Mouse (Mus musculus): ENCODE results near the gene Fhl3. TPM values are rescaled to one million over a fixed set of nuclear protein-coding genes. Genes with fewer than 3 reads are reported as not detected.
A peak's percentile ranks its signal among the peaks of the same experiment; 100 is the strongest.
"Not testable (repeated sequence)": the region's sequence is repeated elsewhere in the genome, so short reads cannot be mapped to it uniquely, and the experiment has no call there.

Gene Fhl3
- polyA plus RNA-seq, 1 experiment from 2014 or later: 3.9 TPM

DNA sequence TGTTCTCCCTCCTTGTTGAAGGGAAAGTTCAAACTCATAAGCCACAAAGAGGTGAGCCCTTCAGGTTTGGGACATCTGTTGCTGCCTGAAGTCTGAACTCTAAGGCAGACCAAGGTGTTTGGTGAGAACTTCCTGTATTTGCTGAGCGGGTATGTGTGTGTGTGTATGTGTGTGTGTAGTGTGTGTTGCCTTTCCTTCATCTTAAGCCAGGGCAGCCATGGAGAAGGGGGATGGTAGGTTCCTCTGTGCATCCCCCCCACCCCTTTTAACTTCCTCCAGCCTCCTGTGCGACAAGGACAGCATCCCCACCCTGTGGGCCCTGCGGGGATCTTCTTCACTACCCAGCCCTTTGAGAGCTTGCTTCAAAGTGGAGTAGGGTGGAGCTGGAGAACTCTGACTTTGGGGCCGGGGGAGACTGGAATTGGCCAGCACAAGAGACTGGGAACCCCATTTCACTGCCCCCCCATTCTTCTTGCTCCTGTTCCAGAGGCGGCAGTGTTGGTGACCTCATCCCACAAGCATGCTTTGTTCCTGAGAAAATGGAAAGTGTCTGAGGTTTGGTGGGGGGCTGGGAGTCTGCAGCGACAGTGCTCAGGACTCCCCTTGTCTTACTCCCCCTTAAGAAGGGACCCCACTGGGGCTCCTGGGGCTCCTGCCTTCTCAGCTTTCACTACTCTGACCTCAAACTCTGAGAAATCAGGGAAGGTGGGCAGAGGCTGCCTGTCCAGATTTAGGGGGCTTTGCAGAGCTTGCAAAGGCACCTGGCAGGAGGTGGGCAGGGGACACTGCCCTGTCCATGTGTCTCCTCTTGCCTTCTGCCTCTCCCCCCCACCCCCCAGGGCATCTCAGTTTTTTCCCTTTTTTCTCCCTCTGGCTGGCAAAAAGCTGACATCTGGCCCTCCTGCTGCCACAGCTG, 3.6 kb downstream of the Fhl3 start:
- H3K9ac ChIP-seq (ENCODE audit: low read length): peak overlapping the region; percentile 42
- 10% methylated on average over 6 of the region's 6 CpGs for WGBS
- DNase-seq (ENCODE audit: low spot score, missing footprints) (peak; percentile 93), ATAC-seq (ENCODE audit: low FRiP score) (no peak)
- no peak overlapping the region for H3K4me3 ChIP-seq (ENCODE audit: low read depth, low read length)
- H3K4me1 ChIP-seq (ENCODE audit: control insufficient read depth, insufficient read depth, low read length): peaks cover 53% of the 10 kb centered on the region
- peak overlapping the region; percentile 65 for H3K27ac ChIP-seq (ENCODE audit: low read depth, low read length)
- H3K27me3 ChIP-seq (ENCODE audit: control insufficient read depth, insufficient read depth, low read length): no peaks in the 10 kb centered on the region; the same call in none of the 2 replicates
- H3K4me2 ChIP-seq: peak overlapping the region; percentile 29
- no peaks in the 10 kb centered on the region for H3K9me3 ChIP-seq (ENCODE audit: control insufficient read depth, low read length)
- no peaks in the 10 kb centered on the region for H3K36me3 ChIP-seq (ENCODE audit: control insufficient read depth, insufficient read depth, low read length)

DNA sequence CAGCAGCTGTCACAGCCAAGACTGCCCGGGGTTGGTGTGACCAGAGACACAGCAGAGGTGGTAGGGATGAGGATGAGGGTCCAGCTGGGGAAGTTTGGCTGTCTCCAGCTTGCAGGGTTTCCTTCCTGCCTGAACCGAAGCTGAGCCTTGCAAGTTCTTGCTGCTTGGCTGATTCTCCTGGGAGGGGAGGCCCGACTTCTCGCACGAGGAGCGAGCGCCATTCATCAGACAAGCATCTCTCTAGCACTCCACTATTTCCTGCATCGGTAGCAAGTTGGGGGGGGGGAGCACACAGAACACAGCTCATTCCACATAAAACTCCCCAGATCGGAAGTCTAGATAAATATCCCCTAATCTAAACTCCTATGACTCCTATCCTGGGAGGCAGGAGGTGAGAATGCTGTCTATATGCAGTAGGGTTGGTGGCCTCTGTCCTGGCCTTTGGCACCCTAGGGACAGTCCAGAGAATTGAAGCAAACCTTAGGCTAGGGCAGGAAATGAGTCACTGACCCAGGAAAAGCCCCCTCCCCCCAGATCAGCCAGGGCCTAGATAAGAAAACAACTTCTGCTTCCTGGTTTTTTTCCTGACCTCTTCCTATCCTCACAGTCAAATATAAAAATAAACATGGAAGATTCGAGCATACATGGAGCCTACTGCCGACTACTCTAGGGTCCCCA, 4.4 kb downstream of the Fhl3 start:
- DNase-seq (ENCODE audit: low spot score, missing footprints) (peak; percentile 87), ATAC-seq (ENCODE audit: low FRiP score) (no peak)
- Histone ChIP-seq H3K9ac (ENCODE audit: low read length) (peak overlapping the region; percentile 42), H3K9me3 (ENCODE audit: control insufficient read depth, low read length) (no peaks in the 10 kb centered on the region), H3K27me3 (ENCODE audit: control insufficient read depth, insufficient read depth, low read length) (peaks cover 2% of the 10 kb centered on the region), H3K4me2 (peak overlapping the region; percentile 29), H3K4me3 (ENCODE audit: low read depth, low read length) (no peak overlapping the region), H3K4me1 (ENCODE audit: control insufficient read depth, insufficient read depth, low read length) (peaks cover 55% of the 10 kb centered on the region), H3K36me3 (ENCODE audit: control insufficient read depth, insufficient read depth, low read length) (no peaks in the 10 kb centered on the region), H3K27ac (ENCODE audit: low read depth, low read length) (peak overlapping the region; percentile 65)
- 20% methylated on average over 11 of the region's 11 CpGs for WGBS

DNA sequence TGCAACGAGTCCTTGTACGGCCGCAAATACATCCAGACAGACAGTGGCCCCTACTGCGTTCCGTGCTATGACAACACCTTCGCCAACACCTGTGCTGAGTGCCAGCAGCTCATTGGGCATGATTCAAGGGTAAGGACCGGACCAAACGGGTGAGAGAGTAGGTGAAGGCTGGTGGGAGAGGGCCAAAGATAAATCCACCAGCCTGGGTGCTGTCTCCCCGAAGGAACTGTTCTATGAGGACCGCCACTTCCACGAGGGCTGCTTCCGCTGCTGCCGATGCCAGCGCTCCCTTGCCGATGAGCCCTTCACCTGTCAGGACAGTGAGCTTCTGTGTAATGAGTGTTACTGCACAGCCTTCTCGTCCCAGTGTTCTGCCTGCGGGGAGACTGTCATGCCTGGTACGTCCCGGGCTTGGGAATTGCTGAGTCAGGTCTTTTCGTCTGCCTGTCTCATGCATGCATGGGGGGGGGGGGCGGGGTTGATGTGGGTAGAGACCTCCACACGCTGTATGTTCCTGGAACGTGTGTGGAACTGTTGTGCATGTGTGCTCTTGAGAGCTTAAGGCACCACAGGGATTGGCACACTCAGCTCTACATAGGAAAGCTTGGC, 5.3 kb downstream of the Fhl3 start:
- Histone ChIP-seq H3K9ac (ENCODE audit: low read length) (no peak overlapping the region), H3K27ac (ENCODE audit: low read depth, low read length) (no peak overlapping the region), H3K4me1 (ENCODE audit: control insufficient read depth, insufficient read depth, low read length) (peaks cover 55% of the 10 kb centered on the region), H3K9me3 (ENCODE audit: control insufficient read depth, low read length) (no peaks in the 10 kb centered on the region), H3K36me3 (ENCODE audit: control insufficient read depth, insufficient read depth, low read length) (no peaks in the 10 kb centered on the region), H3K4me2 (no peak overlapping the region), H3K4me3 (ENCODE audit: low read depth, low read length) (no peak overlapping the region), H3K27me3 (ENCODE audit: control insufficient read depth, insufficient read depth, low read length) (peaks cover 2% of the 10 kb centered on the region; the same call in 1 of the 2 replicates)
- DNase-seq (ENCODE audit: low spot score, missing footprints) (no peak), ATAC-seq (ENCODE audit: low FRiP score) (no peak)
- 89% methylated on average over 23 of the region's 23 CpGs for WGBS

DNA sequence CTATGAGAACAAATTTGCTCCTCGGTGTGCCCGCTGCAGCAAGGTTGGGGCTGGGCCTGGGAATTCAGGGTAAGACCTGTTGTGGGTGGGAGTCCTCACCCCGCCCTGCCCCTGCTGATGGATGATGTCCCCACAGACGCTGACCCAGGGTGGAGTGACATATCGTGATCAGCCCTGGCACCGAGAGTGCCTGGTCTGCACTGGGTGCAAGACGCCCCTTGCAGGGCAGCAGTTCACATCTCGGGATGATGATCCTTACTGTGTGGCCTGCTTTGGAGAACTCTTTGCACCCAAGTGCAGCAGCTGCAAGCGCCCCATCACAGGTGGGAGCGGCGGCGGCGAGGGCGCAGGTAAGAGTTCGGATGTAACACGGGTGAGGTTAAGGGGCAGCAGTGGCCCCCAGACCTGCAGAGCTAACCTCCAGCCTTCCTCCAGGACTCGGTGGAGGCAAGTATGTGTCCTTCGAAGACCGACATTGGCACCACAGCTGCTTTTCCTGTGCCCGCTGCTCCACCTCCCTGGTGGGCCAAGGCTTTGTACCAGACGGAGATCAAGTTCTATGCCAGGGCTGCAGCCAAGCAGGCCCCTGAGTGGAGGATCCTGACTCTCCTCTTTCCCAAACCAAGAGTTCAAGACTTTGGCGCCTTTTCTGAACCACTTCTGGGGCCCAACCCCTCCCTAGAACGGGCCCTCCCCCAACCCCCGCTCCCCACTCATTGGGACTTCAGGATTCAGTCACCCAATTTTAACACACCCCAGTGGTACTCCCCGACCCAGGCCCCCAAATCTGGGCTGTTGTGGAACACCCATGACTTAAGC, 7.1 kb downstream of the Fhl3 start:
- not testable (repeated sequence) for H3K27ac ChIP-seq (ENCODE audit: low read depth, low read length); H3K9me3 ChIP-seq (ENCODE audit: control insufficient read depth, low read length); H3K4me2 ChIP-seq; H3K27me3 ChIP-seq (ENCODE audit: control insufficient read depth, insufficient read depth, low read length); DNase-seq (ENCODE audit: low spot score, missing footprints); ATAC-seq (ENCODE audit: low FRiP score); H3K36me3 ChIP-seq (ENCODE audit: control insufficient read depth, insufficient read depth, low read length); H3K9ac ChIP-seq (ENCODE audit: low read length); H3K4me3 ChIP-seq (ENCODE audit: low read depth, low read length)
- WGBS: 87% methylated on average over 25 of the region's 25 CpGs
- peaks cover 41% of the 10 kb centered on the region for H3K4me1 ChIP-seq (ENCODE audit: control insufficient read depth, insufficient read depth, low read length)

DNA sequence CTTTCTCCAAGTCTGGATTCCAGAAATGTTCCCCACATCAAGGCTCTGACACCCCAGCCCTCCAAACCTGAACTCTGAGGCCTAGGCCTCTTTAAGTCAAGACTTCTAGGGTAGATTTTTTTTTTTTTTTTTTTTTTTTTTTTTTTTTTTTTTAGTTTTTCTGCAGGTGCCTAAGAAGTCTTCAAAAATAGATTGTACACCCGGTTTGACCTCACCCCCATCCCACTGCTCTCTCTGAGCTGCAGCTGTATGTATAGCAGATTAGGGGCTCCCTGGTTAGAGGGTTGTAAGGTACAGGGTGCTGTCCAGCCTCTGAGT, 7.7 kb downstream of the Fhl3 start:
- not testable (repeated sequence) for H3K36me3 ChIP-seq (ENCODE audit: control insufficient read depth, insufficient read depth, low read length); H3K4me3 ChIP-seq (ENCODE audit: low read depth, low read length); H3K4me2 ChIP-seq; DNase-seq (ENCODE audit: low spot score, missing footprints); H3K27me3 ChIP-seq (ENCODE audit: control insufficient read depth, insufficient read depth, low read length); H3K9ac ChIP-seq (ENCODE audit: low read length); H3K27ac ChIP-seq (ENCODE audit: low read depth, low read length); H3K9me3 ChIP-seq (ENCODE audit: control insufficient read depth, low read length); ATAC-seq (ENCODE audit: low FRiP score)
- WGBS: 7% methylated on average over 1 of the region's 1 CpGs
- peaks cover 41% of the 10 kb centered on the region for H3K4me1 ChIP-seq (ENCODE audit: control insufficient read depth, insufficient read depth, low read length)

DNA sequence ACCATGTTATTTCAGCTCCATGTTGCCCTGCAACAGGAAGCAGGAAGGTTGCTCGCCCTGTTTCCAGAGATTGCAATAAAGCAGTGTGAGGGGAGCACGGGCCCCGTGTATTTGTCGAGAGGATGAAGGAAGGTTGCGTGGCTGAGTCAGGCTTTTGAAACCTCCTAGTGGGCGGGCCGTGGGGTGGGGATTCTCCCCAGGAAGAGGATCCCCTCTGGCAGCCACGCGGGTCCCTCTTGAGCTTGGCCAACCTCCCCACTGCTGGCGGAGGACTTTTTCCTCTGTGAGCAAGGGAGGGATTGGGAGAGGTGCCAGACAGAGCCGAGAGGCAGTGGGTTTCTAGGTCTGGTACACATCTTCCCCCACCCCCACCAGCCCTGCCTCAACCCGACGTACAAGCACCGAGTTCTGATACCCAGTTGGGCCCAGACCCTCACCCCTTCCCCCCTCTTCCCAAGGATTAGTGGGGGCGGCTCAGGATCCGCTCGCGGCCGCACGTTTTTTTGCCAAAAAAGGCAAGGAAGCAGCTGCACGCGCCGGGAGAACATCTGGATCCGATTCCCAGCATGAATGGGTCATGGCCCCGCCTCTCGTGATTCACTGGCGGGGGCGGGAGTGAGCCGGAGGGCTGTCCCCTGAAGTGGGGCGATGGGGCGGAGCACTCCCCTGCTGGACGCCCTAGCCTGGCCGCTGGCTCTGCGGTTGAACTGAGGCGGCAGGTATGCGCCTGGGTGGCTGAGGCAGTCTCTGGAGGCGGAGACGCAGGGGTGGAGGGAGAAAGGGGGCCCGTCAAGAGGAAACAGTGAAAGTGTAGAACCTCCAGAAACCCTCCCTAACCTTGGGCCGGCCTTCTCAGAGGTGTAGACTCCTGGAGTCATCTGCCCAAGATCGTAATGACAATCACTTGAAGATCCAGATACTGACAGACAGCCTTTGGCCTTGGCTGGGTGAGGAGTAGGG, 8.3 kb downstream of the Fhl3 start:
- no peaks in the 10 kb centered on the region for H3K9me3 ChIP-seq (ENCODE audit: control insufficient read depth, low read length)
- peaks cover 2% of the 10 kb centered on the region; the same call in 1 of the 2 replicates for H3K27me3 ChIP-seq (ENCODE audit: control insufficient read depth, insufficient read depth, low read length)
- peak overlapping the region; percentile 25; the same call in 1 of the 2 replicates for H3K27ac ChIP-seq (ENCODE audit: low read depth, low read length)
- H3K4me3 ChIP-seq (ENCODE audit: low read depth, low read length): peak overlapping the region; percentile 20
- 1% methylated on average over 41 of the region's 41 CpGs for WGBS
- H3K4me2 ChIP-seq: peak overlapping the region; percentile 47
- ATAC-seq (ENCODE audit: low FRiP score): peak; percentile 69
- H3K36me3 ChIP-seq (ENCODE audit: control insufficient read depth, insufficient read depth, low read length): no peaks in the 10 kb centered on the region
- H3K9ac ChIP-seq (ENCODE audit: low read length): peak overlapping the region; percentile 54
- H3K4me1 ChIP-seq (ENCODE audit: control insufficient read depth, insufficient read depth, low read length): peaks cover 36% of the 10 kb centered on the region
- peak; percentile 94 for DNase-seq (ENCODE audit: low spot score, missing footprints)

DNA sequence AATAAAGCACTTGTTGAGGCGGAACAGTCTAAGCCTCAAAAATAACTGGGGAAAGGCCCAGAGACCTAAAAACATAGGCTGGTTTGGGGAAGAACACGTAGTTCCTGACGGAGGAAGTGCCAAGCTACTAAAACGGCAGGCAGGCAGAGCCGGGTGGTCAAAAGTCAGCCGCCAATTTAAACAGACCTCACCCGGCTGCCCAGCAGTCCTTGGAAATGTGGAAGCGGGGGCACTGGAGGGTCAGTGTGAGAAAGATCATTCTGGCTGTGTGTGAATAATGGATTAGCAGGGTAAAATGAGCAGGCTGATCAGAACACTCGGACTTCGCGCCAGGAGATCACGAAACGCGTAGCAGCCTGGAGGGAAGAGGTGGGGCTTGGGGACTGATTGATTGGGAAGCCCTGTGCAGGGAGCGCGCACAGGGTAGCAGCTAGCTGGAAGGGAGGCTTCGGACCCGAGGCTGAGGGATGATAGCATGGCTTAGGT, 9.5 kb downstream of the Fhl3 start:
- DNase-seq (ENCODE audit: low spot score, missing footprints) (peak; percentile 94), ATAC-seq (ENCODE audit: low FRiP score) (no peak)
- H3K4me2 ChIP-seq: peak overlapping the region; percentile 41
- peaks cover 2% of the 10 kb centered on the region; the same call in 1 of the 2 replicates for H3K27me3 ChIP-seq (ENCODE audit: control insufficient read depth, insufficient read depth, low read length)
- H3K27ac ChIP-seq (ENCODE audit: low read depth, low read length): no peak overlapping the region; the same call in 1 of the 2 replicates
- no peaks in the 10 kb centered on the region for H3K36me3 ChIP-seq (ENCODE audit: control insufficient read depth, insufficient read depth, low read length)
- peak overlapping the region; percentile 19; the same call in 1 of the 2 replicates for H3K4me3 ChIP-seq (ENCODE audit: low read depth, low read length)
- H3K9me3 ChIP-seq (ENCODE audit: control insufficient read depth, low read length): no peaks in the 10 kb centered on the region
- H3K4me1 ChIP-seq (ENCODE audit: control insufficient read depth, insufficient read depth, low read length): peaks cover 26% of the 10 kb centered on the region
- peak overlapping the region; percentile 49 for H3K9ac ChIP-seq (ENCODE audit: low read length)
- WGBS: 3% methylated on average over 18 of the region's 18 CpGs

All from midbrain, embryonic 11.5 days (tissue).